Mouse (Mus musculus): Measurements from ENCODE around the gene Adgre5.

DNA sequence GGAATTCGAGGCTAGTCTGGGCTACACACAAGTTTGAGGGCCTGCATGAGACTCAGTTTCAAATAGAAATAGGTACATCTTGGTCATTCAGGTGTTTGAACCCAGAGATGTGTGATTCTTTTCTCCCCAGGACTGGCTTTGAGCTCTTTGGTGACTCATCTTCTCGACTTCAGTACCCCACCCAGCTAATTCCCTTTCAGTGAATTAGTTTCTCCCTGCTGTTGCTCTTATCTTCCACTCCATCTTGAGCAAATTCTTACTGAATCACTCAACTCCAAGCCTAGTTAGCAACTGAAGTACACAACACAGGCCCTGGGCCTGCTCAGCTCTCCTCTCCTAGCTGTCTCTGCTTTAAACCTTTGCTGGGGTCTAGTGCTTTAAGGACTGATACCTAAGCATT is 24.6 kb downstream of the Adgre5 start:
- TF ChIP-seq CTCF (IDR thresholded peaks at IDR 0.05; ENCODE audit: borderline replicate concordance, extremely low read depth, insufficient read depth, insufficient read length) (no peak), POLR2A (IDR thresholded peaks at IDR 0.05; ENCODE audit: borderline replicate concordance, extremely low read depth, insufficient read depth, insufficient read length, poor library complexity, severe bottlenecking) (no peak)

Data from brain, embryonic 14.5 days (tissue).